Mouse (Mus musculus) megakaryocyte-erythroid progenitor cell, adult 5-6 weeks (primary cell): Measurements from ENCODE around the gene Fam69a. TPM values are rescaled to one million over a fixed set of nuclear protein-coding genes. Genes with fewer than 3 reads are reported as not detected.

Source experiments
- ATAC-seq: replicated peaks from 2 replicates; pipeline ENCODE4 v1.8.0; 2016; ENCODE audit warnings: mild to moderate bottlenecking, inconsistent platforms; ENCODE audit not compliant: severe bottlenecking, poor library complexity, low FRiP score, low TSS enrichment
- total RNA-seq, 2 experiments: library from RNA; stranded (forward) in 1 of 2; stranded (reverse) in 1 of 2; fragments of 200-1000, 215-1000 nt in 1 of 2; fragments of >200 nt in 1 of 2; fragmentation: Nextera tagmentation in 1 of 2; gene quantifications; 2 replicates each; pipeline ENCODE4 v1.2.3; 2014 to 2017

The Fam69a gene
- total RNA-seq, 2 experiments from 2014 or later, result 19.2 to 29.1 TPM

DNA sequence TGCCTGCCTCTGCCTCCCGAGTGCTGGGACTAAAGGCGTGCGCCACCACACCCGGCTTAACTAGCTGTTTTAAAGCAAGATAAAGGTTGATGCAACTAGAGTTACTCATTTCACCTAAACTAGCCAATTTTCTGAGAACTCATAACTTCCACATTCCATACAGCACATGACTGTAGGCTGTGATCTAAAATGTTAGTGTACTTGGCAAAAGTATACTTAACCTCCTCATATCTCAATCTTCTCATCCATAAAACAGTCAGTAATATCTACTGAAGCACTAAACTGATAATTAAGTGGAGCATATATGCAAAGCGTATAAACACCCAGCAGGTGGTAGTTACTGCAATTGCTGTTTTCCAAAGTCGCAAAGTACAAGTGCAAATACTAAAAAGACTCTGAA lies 113.6 kb downstream of the Fam69a start:
- 0 out of 2 replicates have a peak, but pooled peaks have one; percentile 11 for ATAC-seq

- ATAC-seq, result no peak
These were observed 117.2 kb downstream of the Fam69a start for GRCm38 (mm10) chr5:107869701-107870100.

DNA sequence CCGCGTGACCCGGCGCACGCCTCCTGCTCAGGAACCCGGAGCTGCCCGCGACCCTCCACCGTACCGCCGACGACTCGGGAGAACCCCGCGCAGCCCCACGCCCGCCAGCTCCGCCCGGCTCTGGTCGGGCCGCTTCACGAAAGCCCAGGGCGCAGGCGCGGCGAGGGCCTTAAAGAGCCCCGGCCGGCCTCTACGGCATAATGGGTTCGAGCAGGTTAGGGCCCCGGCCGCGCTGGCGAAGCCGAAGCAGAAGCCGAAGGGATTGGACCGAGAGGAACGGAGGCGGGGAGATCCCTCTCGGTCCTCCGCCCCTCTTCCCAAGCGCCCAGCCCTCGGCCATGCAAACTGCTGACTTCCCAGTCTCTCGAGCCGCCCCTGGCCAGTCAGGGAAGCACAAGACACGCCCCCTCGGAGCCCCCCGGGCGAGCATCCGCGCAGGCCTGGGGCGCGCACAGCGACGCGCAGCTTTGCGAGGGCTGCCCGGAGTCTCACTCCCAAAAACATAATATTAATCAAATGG lies 117.9 kb downstream of the Fam69a start:
- ATAC-seq, result peak; percentile 48

DNA sequence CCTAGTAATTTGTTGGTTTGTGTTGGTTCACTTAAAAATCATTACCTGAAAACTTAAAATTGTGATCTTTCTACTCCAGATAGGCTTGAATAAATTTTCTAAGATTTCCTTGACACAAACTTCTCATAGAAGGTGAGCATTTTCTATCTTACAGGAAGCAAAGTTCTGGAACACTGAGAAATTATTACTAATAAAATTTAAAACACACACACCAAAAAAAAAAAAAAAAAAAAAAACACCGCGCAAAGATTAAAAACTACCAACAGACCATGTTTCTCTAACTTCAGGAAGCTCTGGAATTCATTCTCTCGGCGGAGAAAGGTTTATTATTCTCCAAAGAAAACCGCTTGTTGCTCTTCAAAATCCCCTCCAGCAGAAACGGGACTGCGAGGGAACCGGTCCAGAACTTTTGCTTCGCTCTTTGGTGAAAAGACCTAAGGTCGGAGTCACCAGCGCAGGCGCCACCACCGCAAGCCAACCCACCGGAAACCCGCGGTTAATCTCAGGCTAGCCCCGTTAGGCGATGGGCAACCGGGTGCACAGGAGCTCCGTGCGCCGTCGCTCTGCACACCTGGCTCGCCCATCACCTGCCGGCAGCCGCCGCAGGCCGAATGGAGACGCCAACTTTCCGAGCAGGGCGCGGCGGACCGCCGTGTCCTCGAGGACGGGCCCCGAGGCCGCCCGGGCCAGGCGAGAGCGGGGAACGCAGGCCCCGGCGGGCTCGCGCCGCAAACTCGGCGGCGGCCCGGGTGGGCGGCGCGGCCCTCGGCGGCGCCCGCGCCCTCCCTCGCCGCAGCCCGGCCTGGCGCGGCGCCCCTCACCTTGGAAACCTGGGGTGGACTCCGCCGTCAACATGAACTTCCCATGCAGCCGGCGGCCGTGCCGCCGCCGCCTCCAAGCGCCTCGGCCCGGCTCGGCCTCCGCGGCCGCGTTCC lies 118.6 kb downstream of the Fam69a start:
- ATAC-seq, result peak; percentile 70

- ATAC-seq, result peak; percentile 51
These were observed 120.5 kb downstream of the Fam69a start for GRCm38 (mm10) chr5:107866127-107867126.

DNA sequence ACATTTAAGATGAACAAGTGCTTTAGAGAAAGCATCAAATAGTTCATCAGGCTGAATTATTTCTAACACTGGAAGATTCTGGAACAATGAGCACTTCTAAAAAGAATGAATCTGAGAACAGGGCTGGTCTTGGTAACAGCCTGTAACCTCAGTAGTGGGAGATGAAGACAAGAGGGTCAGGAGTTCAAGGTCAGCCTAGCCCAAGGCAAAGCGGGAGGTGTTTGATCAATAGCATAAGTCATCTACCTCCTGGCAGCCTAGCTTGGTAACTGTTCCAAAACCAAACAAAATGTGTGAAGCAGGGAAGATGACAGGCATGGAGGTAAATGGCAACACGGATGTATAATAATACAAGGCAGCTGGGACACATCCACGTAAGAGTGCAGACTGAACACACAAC lies 122.9 kb downstream of the Fam69a start:
- no peak for ATAC-seq

GRCm38 (mm10) chr5:107858963-107859362 lies 127.9 kb downstream of the Fam69a start:
- peak; percentile 80; the same call in 1 of the 2 replicates for ATAC-seq

Other genes starting within 250 kb of the Fam69a start
- gene Ube2d2b, start 157.0 kb downstream of the Fam69a start, total RNA-seq (2014; fragmentation: Nextera tagmentation), result not detected in 2 replicates
- gene Ube2d2b, start 157.0 kb downstream of the Fam69a start, total RNA-seq (2017), result not detected in 2 replicates
- 24.7 and 26.1 TPM in 2 replicates for gene Evi5, start 112.0 kb downstream of the Fam69a start, total RNA-seq (2014; fragmentation: Nextera tagmentation)
- 14.4 and 20.7 TPM in 2 replicates for gene Evi5, start 112.0 kb downstream of the Fam69a start, total RNA-seq (2017)
- gene Rpl5, start 86.6 kb downstream of the Fam69a start, total RNA-seq (2014; fragmentation: Nextera tagmentation), result 494 and 673 TPM in 2 replicates
- gene Rpl5, start 86.6 kb downstream of the Fam69a start, total RNA-seq (2017), result 307 and 371 TPM in 2 replicates
- gene Mtf2, start 78.6 kb upstream of the Fam69a start, total RNA-seq (2014; fragmentation: Nextera tagmentation), result 43.2 and 50.0 TPM in 2 replicates
- 72.6 and 87.5 TPM in 2 replicates for gene Mtf2, start 78.6 kb upstream of the Fam69a start, total RNA-seq (2017)
- gene Tmed5, start 145.5 kb upstream of the Fam69a start, total RNA-seq (2014; fragmentation: Nextera tagmentation), result 35.9 and 38.7 TPM in 2 replicates
- 77.0 and 81.2 TPM in 2 replicates for gene Tmed5, start 145.5 kb upstream of the Fam69a start, total RNA-seq (2017)
- 17.3 and 17.5 TPM in 2 replicates for gene Ccdc18, start 145.8 kb upstream of the Fam69a start, total RNA-seq (2014; fragmentation: Nextera tagmentation)
- gene Ccdc18, start 145.8 kb upstream of the Fam69a start, total RNA-seq (2017), result 25.7 and 35.0 TPM in 2 replicates